Mouse (Mus musculus) kidney, embryonic 14.5 days (tissue): ENCODE data around the gene Gm47995. TPM values are rescaled to one million over a fixed set of nuclear protein-coding genes. Genes with fewer than 3 reads are reported as not detected.

Experiments
- ATAC-seq: fragments of 200-750 bp; cut with Nextera tagmentation; 2 replicates; pipeline ENCODE4 v1.8.0; 2017; ENCODE audit warnings: moderate number of reproducible peaks, mild to moderate bottlenecking, moderate TSS enrichment, moderate library complexity; ENCODE audit not compliant: low FRiP score, low TSS enrichment
- H3K27ac ChIP-seq: fragments of 300-500 bp; sonication (generic); 2 replicates; pipeline ENCODE4 v1.5.1; 2014; ENCODE audit warnings: low read depth, mild to moderate bottlenecking, low read length, moderate library complexity, mixed read lengths
- H3K27me3 ChIP-seq: fragments of 300-500 bp; sonication (generic); 2 replicates; pipeline ENCODE4 v1.6.1; 2014; ENCODE audit warnings: mild to moderate bottlenecking, low read length; ENCODE audit not compliant: control insufficient read depth, insufficient read depth
- H3K36me3 ChIP-seq: fragments of 300-500 bp; sonication (generic); 2 replicates; pipeline ENCODE4 v1.6.1; 2014; ENCODE audit warnings: low read length, mixed read lengths; ENCODE audit not compliant: control insufficient read depth, insufficient read depth
- H3K4me1 ChIP-seq: fragments of 300-500 bp; sonication (generic); 2 replicates; pipeline ENCODE4 v1.6.1; 2014; ENCODE audit warnings: low read length, mixed read lengths; ENCODE audit not compliant: control insufficient read depth, insufficient read depth
- H3K4me2 ChIP-seq: fragments of 300-500 bp; sonication (generic); replicated peaks from 2 replicates; pipeline ENCODE4 v1.6.1; 2014; ENCODE audit warnings: low read depth, mild to moderate bottlenecking, low read length
- H3K4me3 ChIP-seq: fragments of 300-500 bp; sonication (generic); 2 replicates; pipeline ENCODE4 v1.5.1; 2014; ENCODE audit warnings: mild to moderate bottlenecking, low read length
- H3K9ac ChIP-seq: fragments of 300-500 bp; sonication (generic); 2 replicates; pipeline ENCODE4 v1.6.1; 2014; ENCODE audit warnings: low read depth, mild to moderate bottlenecking, low read length, moderate library complexity
- H3K9me3 ChIP-seq: fragments of 300-500 bp; sonication (generic); 2 replicates; pipeline ENCODE4 v1.6.1; 2016; ENCODE audit warnings: low read length; ENCODE audit not compliant: control insufficient read depth
- WGBS: fragments of 180-500 bp; shearing (Covaris S2); extraction: QIAGEN DNeasy Blood & Tissue Kit; methylation state at CpG from one replicate; pipeline ENCODE4 v1.1.7; 2014; 5-methylcytosine and 5-hydroxymethylcytosine counted together
- polyA plus RNA-seq: library from polyadenylated mRNA; unstranded; fragments of >200 nt; fragmentation: Nextera tagmentation; extraction: Ambion mirVana; gene quantifications from 2 replicates; pipeline ENCODE4 v1.2.1, GENCODE M21; 2014

Gene Gm47995
- polyA plus RNA-seq, 1 experiment from 2014 or later = 0.34 TPM

DNA sequence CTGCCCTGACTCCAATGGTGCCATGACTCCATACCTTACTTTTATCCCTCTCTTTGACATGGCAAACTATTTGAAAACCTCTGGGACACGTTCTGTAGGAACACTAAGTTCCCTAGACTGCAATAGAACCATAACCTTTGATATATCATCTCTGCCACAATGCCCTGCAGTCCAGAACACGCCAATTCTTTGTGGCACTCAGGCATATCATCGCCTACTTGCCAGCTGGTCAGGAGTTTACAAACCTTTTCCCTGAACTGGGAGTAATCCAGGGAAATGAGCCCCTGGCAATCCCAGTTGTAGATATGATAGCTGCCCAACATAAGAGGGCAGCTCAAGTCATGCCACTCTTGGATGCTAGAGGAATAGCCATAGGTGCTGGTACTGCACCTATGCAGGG, 34.1 kb downstream of the Gm47995 start:
- Histone ChIP-seq H3K9me3 (no peaks in the 10 kb centered on the region), H3K27me3 (no peaks in the 10 kb centered on the region)
- WGBS = 85% methylated on average over 3 of the region's 3 CpGs

DNA sequence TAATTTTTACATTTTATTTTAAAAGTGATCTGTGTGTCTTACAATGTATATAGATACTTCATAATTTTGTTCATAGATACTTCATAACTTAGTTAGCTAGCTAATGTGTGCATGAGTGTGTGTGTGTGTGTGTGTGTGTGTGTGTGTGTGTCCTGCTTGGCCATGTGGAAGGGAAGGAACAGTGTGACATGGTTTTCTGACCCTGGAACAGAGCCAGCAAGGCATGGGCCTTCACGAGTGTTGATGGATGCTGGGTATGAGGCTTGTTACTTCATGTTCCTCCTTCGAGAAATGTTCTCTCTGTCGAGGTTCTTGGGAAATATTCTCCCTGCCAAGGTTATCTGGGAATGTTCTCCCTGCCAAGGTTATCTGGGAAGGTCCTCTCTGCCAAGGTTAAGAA, 35.5 kb downstream of the Gm47995 start:
- H3K27me3 ChIP-seq = no peaks in the 10 kb centered on the region
- H3K4me3 ChIP-seq = no peak overlapping the region
- H3K4me1 ChIP-seq = no peaks in the 10 kb centered on the region
- 91% methylated on average over 3 of the region's 3 CpGs for WGBS
- no peak for ATAC-seq
- no peak overlapping the region for H3K4me2 ChIP-seq
- no peaks in the 10 kb centered on the region for H3K36me3 ChIP-seq
- H3K9ac ChIP-seq = no peak overlapping the region
- no peaks in the 10 kb centered on the region for H3K9me3 ChIP-seq
- H3K27ac ChIP-seq = no peak overlapping the region

More for the DNA sequence above, 34.1 kb downstream of the Gm47995 start:
- Histone ChIP-seq H3K4me3 (no peak overlapping the region), H3K36me3 (no peaks in the 10 kb centered on the region), H3K4me2 (no peak overlapping the region), H3K27ac (no peak overlapping the region), H3K4me1 (no peaks in the 10 kb centered on the region), H3K9ac (no peak overlapping the region)
- no peak for ATAC-seq

GRCm38 (mm10) chr1:151235574-151235973, 37.3 kb downstream of the Gm47995 start:
- no peaks in the 10 kb centered on the region for H3K9me3 ChIP-seq
- H3K27me3 ChIP-seq = no peaks in the 10 kb centered on the region
- no peak for ATAC-seq
- H3K27ac ChIP-seq = no peak overlapping the region
- no peaks in the 10 kb centered on the region for H3K36me3 ChIP-seq
- H3K4me2 ChIP-seq = no peak overlapping the region
- no peak overlapping the region for H3K9ac ChIP-seq
- no peaks in the 10 kb centered on the region for H3K4me1 ChIP-seq
- WGBS = 60% methylated on average over 2 of the region's 2 CpGs
- H3K4me3 ChIP-seq = no peak overlapping the region

DNA sequence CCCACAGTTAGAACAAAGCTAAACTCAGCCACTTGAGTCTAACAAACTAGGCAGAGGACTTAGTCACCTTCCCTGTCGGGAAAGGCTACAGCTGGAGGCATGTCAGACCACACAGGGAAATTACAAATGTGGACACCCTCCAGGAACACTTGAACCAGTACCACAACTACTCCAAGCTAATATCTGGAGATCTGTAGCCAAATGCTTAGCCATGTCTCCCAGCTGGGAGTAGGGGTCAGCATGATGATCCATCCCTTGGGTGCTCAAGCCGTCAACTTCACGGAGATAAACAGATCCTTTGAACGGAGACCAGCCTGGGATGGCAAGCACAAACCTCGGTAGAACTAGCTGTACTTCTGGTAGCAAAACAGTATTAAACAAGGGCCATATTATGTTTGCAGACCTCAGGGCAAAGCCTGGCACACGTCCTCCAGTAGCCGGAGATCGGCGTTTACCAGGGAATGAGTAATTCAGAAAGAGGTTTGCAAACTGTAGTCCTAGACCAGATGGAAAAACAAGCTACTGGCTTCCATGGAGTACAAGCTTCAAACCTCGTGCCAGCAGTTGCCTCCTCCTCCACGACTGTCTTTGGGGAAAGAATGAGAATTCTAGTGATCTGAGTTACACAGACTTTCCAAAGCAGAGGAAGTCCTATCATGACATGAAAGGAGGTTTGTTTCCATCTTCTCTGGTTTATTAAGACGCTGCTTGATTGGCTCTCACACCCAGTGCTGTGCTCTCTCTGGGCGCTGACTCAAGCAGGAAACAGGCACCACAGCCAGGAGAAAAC, 38.1 kb downstream of the Gm47995 start:
- H3K9ac ChIP-seq = no peak overlapping the region
- H3K4me2 ChIP-seq = no peak overlapping the region
- H3K36me3 ChIP-seq = no peaks in the 10 kb centered on the region
- H3K27ac ChIP-seq = no peak overlapping the region
- no peak for ATAC-seq
- H3K4me1 ChIP-seq = no peaks in the 10 kb centered on the region
- no peak overlapping the region for H3K4me3 ChIP-seq
- H3K9me3 ChIP-seq = no peaks in the 10 kb centered on the region
- H3K27me3 ChIP-seq = no peaks in the 10 kb centered on the region
- 71% methylated on average over 13 of the region's 13 CpGs for WGBS

DNA sequence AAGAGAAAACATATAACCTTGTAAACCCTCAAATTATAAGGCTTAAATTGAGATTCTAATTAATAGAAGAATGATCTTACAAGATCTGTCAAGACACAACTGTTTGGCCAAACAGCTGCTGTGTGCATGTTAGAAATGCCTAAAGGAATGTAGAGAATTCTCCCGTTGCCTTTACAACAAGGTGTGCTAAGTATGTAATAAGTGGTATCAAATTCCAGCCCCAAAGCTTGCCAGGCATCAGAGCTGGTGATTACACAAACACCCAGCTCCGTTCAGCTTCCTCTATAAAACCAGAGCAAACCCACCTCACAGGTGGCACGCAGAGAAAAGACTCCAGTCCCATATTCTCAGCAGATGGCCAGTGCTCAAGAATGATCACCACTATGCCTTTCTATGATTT, 39.5 kb downstream of the Gm47995 start:
- no peak for ATAC-seq
- no peaks in the 10 kb centered on the region for H3K36me3 ChIP-seq

DNA sequence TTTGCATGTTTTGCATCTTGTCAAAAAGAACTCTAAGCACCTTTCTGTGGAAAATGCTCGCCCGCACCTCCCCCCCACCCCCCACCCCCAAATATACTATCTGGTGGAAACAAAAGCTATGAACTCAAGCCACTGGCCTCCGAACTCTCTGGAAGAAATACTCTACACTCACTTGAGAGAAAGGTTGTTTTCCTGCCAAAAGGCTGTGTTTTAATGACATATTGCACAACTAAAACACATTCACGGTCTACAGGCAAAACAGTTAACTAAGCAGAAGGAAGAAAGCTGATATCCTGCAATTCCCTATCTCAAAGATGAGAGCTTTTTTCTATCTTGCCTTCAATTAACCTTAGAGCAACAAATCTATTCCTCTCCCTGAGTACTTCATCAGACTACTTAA, 45.1 kb downstream of the Gm47995 start:
- no peak for ATAC-seq
- no peaks in the 10 kb centered on the region for H3K27me3 ChIP-seq
- H3K9ac ChIP-seq = no peak overlapping the region
- 60% methylated on average over 4 of the region's 4 CpGs for WGBS
- no peak overlapping the region for H3K27ac ChIP-seq
- no peak overlapping the region for H3K4me3 ChIP-seq
- H3K4me2 ChIP-seq = no peak overlapping the region
- no peaks in the 10 kb centered on the region for H3K4me1 ChIP-seq
- H3K36me3 ChIP-seq = no peaks in the 10 kb centered on the region
- H3K9me3 ChIP-seq = no peaks in the 10 kb centered on the region; the same call in 1 of the 2 replicates

More for the DNA sequence above, 39.5 kb downstream of the Gm47995 start:
- Histone ChIP-seq H3K27me3 (no peaks in the 10 kb centered on the region), H3K4me2 (no peak overlapping the region), H3K9me3 (no peaks in the 10 kb centered on the region; the same call in 1 of the 2 replicates), H3K4me1 (no peaks in the 10 kb centered on the region), H3K27ac (no peak overlapping the region), H3K9ac (no peak overlapping the region), H3K4me3 (no peak overlapping the region)
- WGBS = 68% methylated on average over 3 of the region's 3 CpGs

- Histone ChIP-seq H3K27me3 (no peaks in the 10 kb centered on the region), H3K27ac (no peak overlapping the region), H3K4me1 (no peaks in the 10 kb centered on the region), H3K9ac (no peak overlapping the region), H3K4me3 (no peak overlapping the region), H3K9me3 (no peaks in the 10 kb centered on the region; the same call in 1 of the 2 replicates), H3K36me3 (no peaks in the 10 kb centered on the region), H3K4me2 (no peak overlapping the region)
- WGBS = 94% methylated on average over 5 of the region's 5 CpGs
- ATAC-seq = no peak
Measured at GRCm38 (mm10) chr1:151244013-151244412, 45.8 kb downstream of the Gm47995 start.

DNA sequence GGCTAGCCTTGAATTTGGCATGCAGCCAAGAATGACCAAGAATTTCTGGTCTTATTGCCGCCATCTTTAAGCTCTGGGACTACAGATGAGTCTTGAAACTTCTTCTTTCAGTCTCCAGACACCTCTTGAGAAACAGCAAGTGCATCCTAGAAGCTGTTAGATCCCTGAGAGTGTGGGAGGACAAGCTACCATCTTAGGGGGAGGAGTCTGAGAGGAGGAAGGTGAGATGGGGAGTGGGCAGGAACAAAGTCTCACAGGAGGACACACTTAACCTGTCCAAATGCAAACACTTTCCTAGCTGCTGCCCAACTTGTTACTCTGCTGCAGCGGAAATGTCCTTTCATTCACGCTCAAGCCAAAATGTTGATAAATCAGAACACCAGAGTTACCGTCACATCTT, 46.5 kb downstream of the Gm47995 start:
- H3K27ac ChIP-seq = no peak overlapping the region
- WGBS = 82% methylated on average over 4 of the region's 4 CpGs

DNA sequence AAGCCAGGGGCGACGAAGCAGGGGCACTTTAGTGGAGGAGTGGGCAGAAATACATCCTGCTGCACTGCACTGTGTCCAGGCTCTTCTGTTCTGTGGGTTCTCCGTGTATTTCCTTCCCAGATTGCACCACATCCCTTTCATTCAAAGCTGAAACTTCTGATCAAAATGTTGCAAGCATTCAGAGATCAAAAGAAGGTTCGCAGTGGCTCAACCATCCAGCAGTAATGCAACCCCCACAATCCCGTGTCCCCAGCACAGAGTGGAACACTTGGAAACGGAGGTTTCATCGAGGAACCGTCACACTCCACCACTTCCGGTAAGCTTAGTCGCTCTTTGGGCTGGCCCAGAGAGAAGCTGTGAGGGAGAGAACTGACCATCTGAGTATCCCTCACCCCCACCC, 46.9 kb downstream of the Gm47995 start:
- H3K4me2 ChIP-seq = no peak overlapping the region
- no peak overlapping the region for H3K9ac ChIP-seq
- WGBS = 69% methylated on average over 10 of the region's 10 CpGs
- H3K36me3 ChIP-seq = no peaks in the 10 kb centered on the region
- ATAC-seq = no peak
- H3K27me3 ChIP-seq = no peaks in the 10 kb centered on the region
- H3K4me3 ChIP-seq = no peak overlapping the region
- H3K4me1 ChIP-seq = no peaks in the 10 kb centered on the region
- H3K27ac ChIP-seq = no peak overlapping the region
- H3K9me3 ChIP-seq = no peaks in the 10 kb centered on the region; the same call in 1 of the 2 replicates

More for the DNA sequence above, 46.5 kb downstream of the Gm47995 start:
- no peak overlapping the region for H3K9ac ChIP-seq
- no peaks in the 10 kb centered on the region for H3K27me3 ChIP-seq
- H3K36me3 ChIP-seq = no peaks in the 10 kb centered on the region
- H3K4me1 ChIP-seq = no peaks in the 10 kb centered on the region
- H3K4me3 ChIP-seq = no peak overlapping the region
- no peak for ATAC-seq
- no peak overlapping the region for H3K4me2 ChIP-seq
- no peaks in the 10 kb centered on the region; the same call in 1 of the 2 replicates for H3K9me3 ChIP-seq
